Mouse (Mus musculus) liver, embryonic 14.5 days (tissue): ENCODE data around the gene Sh3gl1. TPM values are rescaled to one million over a fixed set of nuclear protein-coding genes. Genes with fewer than 3 reads are reported as not detected.

Experiments used
- ATAC-seq: fragments of 200-750 bp; cut with Nextera tagmentation; 2 replicates; pipeline ENCODE4 v1.8.0; 2017; ENCODE audit warnings: moderate number of reproducible peaks, mild to moderate bottlenecking, moderate library complexity; ENCODE audit not compliant: insufficient read depth
- DNase-seq, 3 experiments: peaks; one replicate each; pipeline ENCODE4 v3.0.0-alpha.2; 2012 to 2013; ENCODE audit warnings: low read depth in 3 of 3, low spot score in 3 of 3
- H3K27ac ChIP-seq: fragments of 300-500 bp; sonication (generic); 2 replicates; pipeline ENCODE4 v1.5.1; 2014; ENCODE audit warnings: moderate library complexity, mild to moderate bottlenecking, control low read depth, inconsistent platforms
- H3K27me3 ChIP-seq: fragments of 300-500 bp; sonication (generic); 2 replicates; pipeline ENCODE4 v1.6.1; 2014; ENCODE audit warnings: mild to moderate bottlenecking, low read length, moderate library complexity; ENCODE audit not compliant: control insufficient read depth, insufficient read depth
- H3K36me3 ChIP-seq: fragments of 300-500 bp; sonication (generic); replicated peaks from 2 replicates; pipeline ENCODE4 v1.6.1; 2014; ENCODE audit warnings: low read depth; ENCODE audit not compliant: control insufficient read depth, insufficient read depth
- H3K4me1 ChIP-seq, 2 experiments: fragments of 200-500 bp in 1 of 2; fragments of 300-500 bp in 1 of 2; sonication (generic) in 1 of 2; replicated peaks; 2 replicates each; pipeline ENCODE4 v1.6.1; 2012 to 2014; ENCODE audit warnings: antibody characterized with exemption in 1 of 2, inconsistent platforms in 1 of 2, low read length in 1 of 2; ENCODE audit not compliant: control insufficient read depth in 2 of 2, insufficient read depth in 2 of 2
- H3K4me2 ChIP-seq: fragments of 300-500 bp; sonication (generic); 2 replicates; pipeline ENCODE4 v1.6.1; 2014; ENCODE audit warnings: low read depth, mild to moderate bottlenecking, control low read depth, moderate library complexity
- H3K4me3 ChIP-seq, 2 experiments: fragments of 200-500 bp in 1 of 2; fragments of 300-500 bp in 1 of 2; sonication (generic) in 1 of 2; 2 replicates each; pipeline ENCODE4 v1.5.1; 2012 to 2014; ENCODE audit warnings: low read depth in 2 of 2, low read length in 2 of 2, mild to moderate bottlenecking in 2 of 2, control low read depth in 1 of 2, inconsistent platforms in 1 of 2, moderate library complexity in 1 of 2; ENCODE audit not compliant: insufficient read depth in 1 of 2
- H3K9ac ChIP-seq: fragments of 300-500 bp; sonication (generic); replicated peaks from 2 replicates; pipeline ENCODE4 v1.6.1; 2014; ENCODE audit warnings: mild to moderate bottlenecking, control low read depth, moderate library complexity
- H3K9me3 ChIP-seq: fragments of 300-500 bp; sonication (generic); 2 replicates; pipeline ENCODE4 v1.6.1; 2016; ENCODE audit warnings: low read length, mixed read lengths; ENCODE audit not compliant: control insufficient read depth
- CTCF ChIP-seq: IDR thresholded peaks from 2 replicates; pipeline ENCODE4 v1.5.1; 2016; ENCODE audit warnings: antibody characterized with exemption, low read depth, control low read depth
- EP300 ChIP-seq: IDR thresholded peaks from 2 replicates; pipeline ENCODE4 v1.6.1; 2016; ENCODE audit warnings: antibody characterized with exemption, low read depth
- WGBS: fragments of 180-500 bp; shearing (Covaris S2); extraction: QIAGEN DNeasy Blood & Tissue Kit; methylation state at CpG from one replicate; pipeline ENCODE4 v1.1.7; 2014; ENCODE audit not compliant: insufficient replicate concordance; 5-methylcytosine and 5-hydroxymethylcytosine counted together
- polyA plus RNA-seq, 2 experiments: library from polyadenylated mRNA; depleted of rRNA in 1 of 2; stranded (reverse) in 1 of 2; unstranded in 1 of 2; fragments of >200 nt; fragmentation: Nextera tagmentation in 1 of 2; extraction: Ambion mirVana in 1 of 2; gene quantifications; 2 replicates each; pipeline versions ENCODE4 v1.2.1 to v1.2.3; 2012 to 2014

Sh3gl1 gene
- polyA plus RNA-seq, 2 experiments = 28.8 to 32.9 TPM

- Histone ChIP-seq H3K36me3 (no peaks in the 10 kb centered on the region), H3K4me1 (peaks cover 8 to 25% of the 10 kb centered on the region in 2 experiments), H3K27ac (no peak overlapping the region), H3K9me3 (no peaks in the 10 kb centered on the region), H3K9ac (no peak overlapping the region), H3K4me2 (no peak overlapping the region), H3K4me3 (no peak overlapping the region), H3K27me3 (no peaks in the 10 kb centered on the region)
- TF ChIP-seq EP300 = no peak
- no peak for TF ChIP-seq CTCF
- no peak for DNase-seq
- WGBS = 78% methylated on average over 9 of the region's 9 CpGs
- ATAC-seq = no peak
These were observed 6.1 kb downstream of the Sh3gl1 start for GRCm38 (mm10) chr17:56030238-56030870.

- DNase-seq = no peak
- peaks cover 0 to 19% of the 10 kb centered on the region in 2 experiments; a peak in 2 of 4 replicates for H3K4me1 ChIP-seq
These were observed 8.5 kb downstream of the Sh3gl1 start for GRCm38 (mm10) chr17:56027801-56028441.

GRCm38 (mm10) chr17:56026881-56027280 is 9.6 kb downstream of the Sh3gl1 start:
- TF ChIP-seq EP300 (no peak), CTCF (no peak)
- ATAC-seq (no peak), DNase-seq (no peak)
- no peak overlapping the region for H3K27ac ChIP-seq
- 63% methylated on average over 1 of the region's 1 CpGs for WGBS
- H3K27me3 ChIP-seq = no peaks in the 10 kb centered on the region
- no peaks in the 10 kb centered on the region for H3K9me3 ChIP-seq
- peaks cover 0 to 19% of the 10 kb centered on the region in 2 experiments; a peak in 2 of 4 replicates for H3K4me1 ChIP-seq
- no peaks in the 10 kb centered on the region for H3K36me3 ChIP-seq
- H3K4me2 ChIP-seq = no peak overlapping the region
- H3K4me3 ChIP-seq = no peak overlapping the region
- H3K9ac ChIP-seq = no peak overlapping the region

More at GRCm38 (mm10) chr17:56027801-56028441, 8.5 kb downstream of the Sh3gl1 start:
- Histone ChIP-seq H3K4me3 (no peak overlapping the region), H3K36me3 (no peaks in the 10 kb centered on the region), H3K27ac (no peak overlapping the region), H3K9me3 (no peaks in the 10 kb centered on the region), H3K9ac (no peak overlapping the region), H3K4me2 (no peak overlapping the region), H3K27me3 (no peaks in the 10 kb centered on the region)
- no peak for TF ChIP-seq EP300
- TF ChIP-seq CTCF = no peak
- no peak for ATAC-seq
- whole genome bisulfite sequencing = 80% methylated on average over 5 of the region's 5 CpGs

- H3K27ac ChIP-seq = no peak overlapping the region
These were observed 10.1 kb downstream of the Sh3gl1 start for GRCm38 (mm10) chr17:56026303-56026702.

GRCm38 (mm10) chr17:56024931-56025330 is 11.5 kb downstream of the Sh3gl1 start:
- H3K9ac ChIP-seq = no peak overlapping the region
- H3K27me3 ChIP-seq = no peaks in the 10 kb centered on the region
- no peak for TF ChIP-seq CTCF
- TF ChIP-seq EP300 = no peak
- H3K4me3 ChIP-seq = no peak overlapping the region
- no peak overlapping the region for H3K27ac ChIP-seq
- no peak for ATAC-seq
- peaks cover 0 to 14% of the 10 kb centered on the region in 2 experiments; a peak in 2 of 4 replicates for H3K4me1 ChIP-seq
- WGBS = 70% methylated on average over 5 of the region's 5 CpGs
- no peak for DNase-seq
- H3K9me3 ChIP-seq = no peaks in the 10 kb centered on the region
- H3K4me2 ChIP-seq = no peak overlapping the region
- no peaks in the 10 kb centered on the region for H3K36me3 ChIP-seq

More at GRCm38 (mm10) chr17:56026303-56026702, 10.1 kb downstream of the Sh3gl1 start:
- ATAC-seq (no peak), DNase-seq (no peak)
- Histone ChIP-seq H3K27me3 (no peaks in the 10 kb centered on the region), H3K36me3 (no peaks in the 10 kb centered on the region), H3K4me1 (peaks cover 0 to 18% of the 10 kb centered on the region in 2 experiments; a peak in 2 of 4 replicates), H3K9me3 (no peaks in the 10 kb centered on the region), H3K4me2 (no peak overlapping the region), H3K4me3 (no peak overlapping the region), H3K9ac (no peak overlapping the region)
- WGBS = 78% methylated on average over 1 of the region's 1 CpGs
- TF ChIP-seq CTCF = no peak
- no peak for TF ChIP-seq EP300
